ENCODE assay signal across 10 mouse cellular contexts in the genomic region with DNA sequence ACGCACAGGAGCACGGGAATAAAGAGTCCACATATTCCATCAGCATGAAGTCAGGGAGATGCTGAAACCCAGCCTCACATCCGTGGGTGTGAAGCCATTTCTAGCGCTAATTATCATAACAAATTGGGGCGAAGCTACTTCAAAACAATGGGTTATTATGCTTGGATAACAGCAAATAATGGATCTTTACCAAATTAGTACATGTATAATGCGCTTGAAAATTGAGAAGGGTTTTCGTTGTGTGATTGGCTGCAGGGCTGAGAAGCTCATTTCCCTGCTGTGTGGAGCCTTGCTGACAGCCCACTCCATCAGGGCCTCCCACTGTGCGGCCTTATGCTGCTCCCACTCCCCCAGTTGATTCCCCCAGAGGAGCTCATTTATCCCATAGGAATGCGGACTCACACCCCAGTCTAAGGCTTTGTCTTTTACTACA.
DNase-seq lines count a peak whose midpoint lies in the region; ATAC-seq lines count a peak whose summit lies in the region.
"Had no signal": no experiment of that assay in that cellular context is flagged by ENCODE, and none has a peak within 500 bp of the region (broad histone marks: within the 10 kb centered on the region; RNA-seq: fewer than 3 reads in every experiment).

No protein-coding gene starts in this region.

- H3K4me3 ChIP-seq in midbrain, embryonic 13.5 days (replicated peaks) = no peak overlapping the region
- H3K4me3 ChIP-seq in midbrain, embryonic 16.5 days (ENCODE audit: low read depth, low read length) = no peak overlapping the region
- no peak overlapping the region for H3K4me3 ChIP-seq in hindbrain, embryonic 12.5 days
- H3K4me3 ChIP-seq: intestine, embryonic 15.5 days had no signal

- 0 out of 2 replicates have a peak overlapping the region, but pooled peaks have one; percentile 5 for H3K4me2 ChIP-seq in midbrain, embryonic 13.5 days (replicated peaks)
- no peak overlapping the region for H3K4me2 ChIP-seq in midbrain, embryonic 16.5 days (ENCODE audit: low read length)
- H3K4me2 ChIP-seq in hindbrain, embryonic 12.5 days (replicated peaks) = 0 out of 2 replicates have a peak overlapping the region, but pooled peaks have one; percentile 7
- H3K4me2 ChIP-seq: intestine, embryonic 15.5 days had no signal

- peak; percentile 22 for DNase-seq in cerebellum, adult 9-11 months
- DNase-seq in retina, postnatal 7 days (ENCODE audit: low read depth, low spot score) = peak; percentile 8
- no peak for DNase-seq in spleen, postnatal 36 days (ENCODE audit: low spot score in 2 of 2)
- DNase-seq in adipocyte (ENCODE audit: low spot score) = no peak
- DNase-seq: gastrocnemius, postnatal 10 days had no signal

- no peaks in the 10 kb centered on the region for H3K36me3 ChIP-seq in midbrain, embryonic 13.5 days
- no peaks in the 10 kb centered on the region for H3K36me3 ChIP-seq in midbrain, embryonic 16.5 days (ENCODE audit: control insufficient read depth, insufficient read depth, low read length)
- no peaks in the 10 kb centered on the region for H3K36me3 ChIP-seq in hindbrain, embryonic 12.5 days
- H3K36me3 ChIP-seq: intestine, embryonic 15.5 days had no signal

- no peak for ATAC-seq in midbrain, embryonic 13.5 days
- ATAC-seq in midbrain, embryonic 16.5 days = no peak
- ATAC-seq in hindbrain, embryonic 12.5 days (ENCODE audit: low FRiP score) = peak; percentile 83
- ATAC-seq: intestine, embryonic 15.5 days had no signal

- no peak overlapping the region for H3K9ac ChIP-seq in midbrain, embryonic 13.5 days (replicated peaks)
- H3K9ac ChIP-seq in midbrain, embryonic 16.5 days (ENCODE audit: low read depth, low read length) = no peak overlapping the region
- H3K9ac ChIP-seq in hindbrain, embryonic 12.5 days = no peak overlapping the region
- H3K9ac ChIP-seq: intestine, embryonic 15.5 days; liver, embryonic 14.5 days had no signal

- H3K27me3 ChIP-seq in midbrain, embryonic 13.5 days = no peaks in the 10 kb centered on the region
- H3K27me3 ChIP-seq in midbrain, embryonic 16.5 days (ENCODE audit: control insufficient read depth, insufficient read depth, low read depth, low read length) = no peaks in the 10 kb centered on the region
- no peaks in the 10 kb centered on the region for H3K27me3 ChIP-seq in hindbrain, embryonic 12.5 days
- H3K27me3 ChIP-seq: intestine, embryonic 15.5 days had no signal

- 23% methylated on average over 9 of the region's 9 CpGs for WGBS in midbrain, embryonic 13.5 days
- 19% methylated on average over 9 of the region's 9 CpGs for WGBS in midbrain, embryonic 16.5 days
- WGBS in hindbrain, embryonic 12.5 days = 16% methylated on average over 9 of the region's 9 CpGs

- H3K4me1 ChIP-seq in midbrain, embryonic 13.5 days (replicated peaks) = peaks cover 7% of the 10 kb centered on the region; the same call in 1 of the 2 replicates
- H3K4me1 ChIP-seq in midbrain, embryonic 16.5 days (ENCODE audit: control insufficient read depth, insufficient read depth, low read length) = no peaks in the 10 kb centered on the region
- H3K4me1 ChIP-seq in hindbrain, embryonic 12.5 days = peaks cover 7% of the 10 kb centered on the region; the same call in 1 of the 2 replicates
- H3K4me1 ChIP-seq: intestine, embryonic 15.5 days had no signal

- H3K9me3 ChIP-seq in midbrain, embryonic 13.5 days = no peaks in the 10 kb centered on the region
- H3K9me3 ChIP-seq in midbrain, embryonic 16.5 days (replicated peaks; ENCODE audit: control insufficient read depth, low read length, poor library complexity, severe bottlenecking) = no peaks in the 10 kb centered on the region
- no peaks in the 10 kb centered on the region for H3K9me3 ChIP-seq in hindbrain, embryonic 12.5 days (replicated peaks)
- H3K9me3 ChIP-seq: intestine, embryonic 15.5 days had no signal

- H3K27ac ChIP-seq in midbrain, embryonic 13.5 days = no peak overlapping the region
- no peak overlapping the region for H3K27ac ChIP-seq in midbrain, embryonic 16.5 days (ENCODE audit: low read length)
- H3K27ac ChIP-seq in hindbrain, embryonic 12.5 days = no peak overlapping the region
- H3K27ac ChIP-seq: intestine, embryonic 15.5 days; liver, embryonic 14.5 days had no signal

Comparison
In these comparisons a context has a peak if more than half of its experiments do, and no peak if none do; other contexts are left out.
1. DNase-seq: peak in cerebellum, adult 9-11 months (single experiment) and retina, postnatal 7 days (single experiment); none in spleen, postnatal 36 days (0 of 2) and adipocyte (single experiment).